Comparison of ENCODE assay signal across 9 mouse cellular contexts in the genomic region with DNA sequence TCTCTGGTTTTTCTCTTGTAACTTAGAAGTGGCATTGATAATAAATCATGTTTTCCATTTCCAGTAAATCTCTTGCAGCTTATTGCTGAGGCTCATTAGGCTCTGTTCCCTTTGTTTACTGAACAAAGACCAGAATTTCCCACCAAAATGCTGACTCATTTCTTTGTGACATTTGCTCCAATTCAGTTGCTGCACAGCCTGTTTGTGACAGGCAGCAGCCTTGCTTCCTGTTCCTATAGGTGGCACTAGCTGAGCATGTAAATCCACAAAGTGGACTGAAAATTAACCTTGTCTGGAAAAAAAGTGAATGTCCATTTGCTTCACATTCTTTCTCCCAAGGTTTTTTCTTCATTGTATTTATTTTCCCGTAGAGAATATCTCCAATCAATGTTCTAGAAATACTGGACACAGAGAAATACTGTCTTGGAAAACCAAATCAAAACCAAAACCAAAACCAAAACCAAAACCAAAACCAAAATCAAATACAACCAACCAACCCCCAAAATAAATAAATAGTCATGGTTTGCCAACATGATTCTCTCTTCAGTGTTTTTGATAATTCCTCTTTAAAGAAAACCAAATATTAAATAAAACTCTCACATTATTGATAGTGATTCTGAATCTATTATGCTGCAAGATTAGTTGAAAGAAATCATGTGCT. TPM values are rescaled to one million over a fixed set of nuclear protein-coding genes. Genes with fewer than 3 reads are reported as not detected.
DNase-seq lines count a peak whose midpoint lies in the region; ATAC-seq lines count a peak whose summit lies in the region.
"Had no signal": no experiment of that assay in that cellular context is flagged by ENCODE, and none has a peak within 500 bp of the region (broad histone marks: within the 10 kb centered on the region; RNA-seq: fewer than 3 reads in every experiment).

No protein-coding gene starts in this region.

- H3K4me3 ChIP-seq in forebrain, embryonic 13.5 days, result no peak overlapping the region
- H3K4me3 ChIP-seq in forebrain, embryonic 11.5 days (ENCODE audit: low read depth, low read length), result no peak overlapping the region
- H3K4me3 ChIP-seq in liver, embryonic 16.5 days (ENCODE audit: low read depth, low read length), result no peak overlapping the region
- H3K4me3 ChIP-seq: neural tube, embryonic 13.5 days had no signal

- WGBS in forebrain, embryonic 13.5 days, result 61% methylated on average over 1 of the region's 1 CpGs
- WGBS in forebrain, embryonic 11.5 days, result 67% methylated on average over 1 of the region's 1 CpGs
- 45% methylated on average over 1 of the region's 1 CpGs for WGBS in liver, embryonic 16.5 days (ENCODE audit: insufficient replicate concordance)

- ATAC-seq in forebrain, embryonic 13.5 days, result peak; percentile 71
- ATAC-seq in forebrain, embryonic 11.5 days (replicated peaks; ENCODE audit: low FRiP score), result no peak
- ATAC-seq in granulocyte monocyte progenitor cell, adult 5-6 weeks (replicated peaks; ENCODE audit: poor library complexity, severe bottlenecking), result peak; percentile 65
- ATAC-seq in liver, embryonic 16.5 days (ENCODE audit: low read depth), result peak; percentile 31

- H3K4me1 ChIP-seq in forebrain, embryonic 13.5 days, result no peaks in the 10 kb centered on the region
- H3K4me1 ChIP-seq in forebrain, embryonic 11.5 days (replicated peaks; ENCODE audit: control insufficient read depth, insufficient read depth, low read length), result no peaks in the 10 kb centered on the region
- H3K4me1 ChIP-seq in liver, embryonic 16.5 days (ENCODE audit: control insufficient read depth, low read depth, low read length), result peaks cover 26% of the 10 kb centered on the region
- H3K4me1 ChIP-seq: neural tube, embryonic 13.5 days had no signal

- DNase-seq in forebrain, embryonic 11.5 days (ENCODE audit: low spot score), result no peak
- peak; percentile 1 for DNase-seq in ovary, postnatal 14 days (ENCODE audit: low spot score)
- no peak for DNase-seq in ovary, adult 18-20 months (ENCODE audit: low spot score)
- peak; percentile 89 for DNase-seq in adipocyte (ENCODE audit: low spot score)
- DNase-seq in gastrocnemius, postnatal 10 days, result no peak

- H3K27me3 ChIP-seq in forebrain, embryonic 13.5 days, result no peaks in the 10 kb centered on the region
- H3K27me3 ChIP-seq in forebrain, embryonic 11.5 days (ENCODE audit: control insufficient read depth, insufficient read depth, low read length), result no peaks in the 10 kb centered on the region
- H3K27me3 ChIP-seq in liver, embryonic 16.5 days (ENCODE audit: control insufficient read depth, insufficient read depth, low read depth, low read length), result no peaks in the 10 kb centered on the region
- H3K27me3 ChIP-seq: neural tube, embryonic 13.5 days had no signal

- no peak overlapping the region for H3K27ac ChIP-seq in forebrain, embryonic 13.5 days
- H3K27ac ChIP-seq in forebrain, embryonic 11.5 days (ENCODE audit: low read depth, low read length), result no peak overlapping the region
- peak overlapping the region; percentile 90 for H3K27ac ChIP-seq in liver, embryonic 16.5 days (ENCODE audit: low read length)
- H3K27ac ChIP-seq: neural tube, embryonic 13.5 days had no signal

- H3K4me2 ChIP-seq in forebrain, embryonic 13.5 days, result no peak overlapping the region
- H3K4me2 ChIP-seq in forebrain, embryonic 11.5 days (ENCODE audit: low read depth, low read length, severe bottlenecking), result no peak overlapping the region
- H3K4me2 ChIP-seq in liver, embryonic 16.5 days (ENCODE audit: low read depth, low read length), result no peak overlapping the region
- H3K4me2 ChIP-seq: neural tube, embryonic 13.5 days had no signal

- no peak overlapping the region for H3K9ac ChIP-seq in forebrain, embryonic 13.5 days
- H3K9ac ChIP-seq in forebrain, embryonic 11.5 days (ENCODE audit: low read length), result no peak overlapping the region
- H3K9ac ChIP-seq in liver, embryonic 16.5 days (ENCODE audit: low read depth, low read length), result no peak overlapping the region
- H3K9ac ChIP-seq: neural tube, embryonic 13.5 days had no signal

- no peaks in the 10 kb centered on the region for H3K9me3 ChIP-seq in forebrain, embryonic 13.5 days (replicated peaks)
- H3K9me3 ChIP-seq in forebrain, embryonic 11.5 days (ENCODE audit: control insufficient read depth, low read length), result no peaks in the 10 kb centered on the region
- no peaks in the 10 kb centered on the region for H3K9me3 ChIP-seq in liver, embryonic 16.5 days (replicated peaks; ENCODE audit: control insufficient read depth, low read length)
- H3K9me3 ChIP-seq: neural tube, embryonic 13.5 days had no signal

- H3K36me3 ChIP-seq in forebrain, embryonic 13.5 days (ENCODE audit: poor library complexity, severe bottlenecking), result no peaks in the 10 kb centered on the region
- H3K36me3 ChIP-seq in forebrain, embryonic 11.5 days (ENCODE audit: control insufficient read depth, insufficient read depth, low read length), result no peaks in the 10 kb centered on the region
- no peaks in the 10 kb centered on the region for H3K36me3 ChIP-seq in liver, embryonic 16.5 days (ENCODE audit: control insufficient read depth, insufficient read depth)
- H3K36me3 ChIP-seq: neural tube, embryonic 13.5 days had no signal

RNA-seq across cellular contexts. Expression of a gene that starts 30.3 kb away (rescaled TPM):
- 175 and 183 TPM in 2 replicates for polyA plus RNA-seq in forebrain, embryonic 13.5 days (2015; fragmentation: Nextera tagmentation; extraction: Ambion mirVana)
- 189 and 196 TPM in 2 replicates for polyA plus RNA-seq in forebrain, embryonic 11.5 days (2014; fragmentation: Nextera tagmentation; extraction: Ambion mirVana)
- total RNA-seq in granulocyte monocyte progenitor cell, adult 5-6 weeks (2014; fragmentation: Nextera tagmentation), result 94.2 and 109 TPM in 2 replicates
- total RNA-seq in granulocyte monocyte progenitor cell, adult 5-6 weeks (2017), result 140 and 186 TPM in 2 replicates
- polyA plus RNA-seq in liver, embryonic 16.5 days (2015; fragmentation: Nextera tagmentation; extraction: Ambion mirVana), result 252 and 258 TPM in 2 replicates
- 100 to 1,000 TPM; 217 to 232 TPM for total RNA-seq in gastrocnemius, postnatal 10 days (2021)

RNA-seq across cellular contexts. Expression of a gene that starts 51.6 kb away (rescaled TPM):
- 0.26 TPM in 1 of 2 replicates, not detected in the other for polyA plus RNA-seq in forebrain, embryonic 13.5 days (2015; fragmentation: Nextera tagmentation; extraction: Ambion mirVana)
- polyA plus RNA-seq in forebrain, embryonic 11.5 days (2014; fragmentation: Nextera tagmentation; extraction: Ambion mirVana), result 0.41 and 0.47 TPM in 2 replicates
- 1.7 TPM in 1 of 2 replicates, not detected in the other for total RNA-seq in granulocyte monocyte progenitor cell, adult 5-6 weeks (2014; fragmentation: Nextera tagmentation)
- 0.99 and 3.7 TPM in 2 replicates for total RNA-seq in granulocyte monocyte progenitor cell, adult 5-6 weeks (2017)
- 0.18 and 0.41 TPM in 2 replicates for polyA plus RNA-seq in liver, embryonic 16.5 days (2015; fragmentation: Nextera tagmentation; extraction: Ambion mirVana)
- 1 to 10 TPM in 1 of 2 experiments, under 1 TPM in 1; 0.85 to 1.1 TPM for total RNA-seq in gastrocnemius, postnatal 10 days (2021)

Comparison
In these comparisons a context has a peak if more than half of its experiments do, and no peak if none do; other contexts are left out.
1. DNase-seq: peak in ovary, postnatal 14 days (single experiment) and adipocyte (single experiment); none in forebrain, embryonic 11.5 days (single experiment), ovary, adult 18-20 months (single experiment) and gastrocnemius, postnatal 10 days (single experiment).